Mouse (Mus musculus): ENCODE results near the gene Sytl1. TPM values are rescaled to one million over a fixed set of nuclear protein-coding genes. Genes with fewer than 3 reads are reported as not detected.

Sytl1 gene
- polyA plus RNA-seq, 1 experiment from 2014 or later = 0.66 TPM

DNA sequence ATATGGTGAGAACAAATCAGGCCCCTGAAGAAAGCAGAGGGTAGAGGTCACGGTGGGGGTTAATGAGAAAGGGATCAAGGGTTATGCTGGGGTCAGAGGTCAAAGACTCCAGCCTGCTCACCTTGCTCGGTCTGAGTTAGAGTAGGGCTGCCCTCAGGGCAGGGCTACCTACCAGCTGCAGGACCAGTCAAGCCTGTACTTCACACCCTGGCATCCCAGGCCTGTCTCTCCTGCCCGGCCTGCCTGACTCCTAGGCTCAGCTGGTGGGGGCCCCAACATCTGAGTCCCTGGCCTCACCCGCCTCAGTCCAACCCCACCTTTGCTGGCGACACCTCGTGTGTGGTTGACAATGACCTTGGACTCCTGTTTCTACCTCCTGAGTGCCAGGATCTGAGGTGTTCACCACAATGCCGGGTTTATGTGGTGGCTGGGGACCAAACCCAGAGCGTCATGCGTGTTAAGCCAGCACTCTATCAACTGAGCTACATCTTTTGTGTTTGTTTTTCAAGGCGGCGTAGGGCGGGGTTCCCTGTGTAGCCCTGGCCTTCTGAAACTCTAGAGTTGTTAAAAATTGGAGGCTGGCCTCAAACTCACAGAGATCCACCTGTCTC is 5.0 kb downstream of the Sytl1 start:
- WGBS = 85% methylated on average over 12 of the region's 12 CpGs
- ATAC-seq = no peak
- Histone ChIP-seq H3K27me3 (peaks cover 43% of the 10 kb centered on the region), H3K36me3 (peaks cover under 1% of the 10 kb centered on the region; the same call in 1 of the 2 replicates), H3K27ac (no peak overlapping the region), H3K9ac (replicated peaks) (no peak overlapping the region), H3K4me2 (replicated peaks) (no peak overlapping the region), H3K4me1 (replicated peaks) (no peaks in the 10 kb centered on the region), H3K9me3 (no peaks in the 10 kb centered on the region), H3K4me3 (replicated peaks) (no peak overlapping the region)

DNA sequence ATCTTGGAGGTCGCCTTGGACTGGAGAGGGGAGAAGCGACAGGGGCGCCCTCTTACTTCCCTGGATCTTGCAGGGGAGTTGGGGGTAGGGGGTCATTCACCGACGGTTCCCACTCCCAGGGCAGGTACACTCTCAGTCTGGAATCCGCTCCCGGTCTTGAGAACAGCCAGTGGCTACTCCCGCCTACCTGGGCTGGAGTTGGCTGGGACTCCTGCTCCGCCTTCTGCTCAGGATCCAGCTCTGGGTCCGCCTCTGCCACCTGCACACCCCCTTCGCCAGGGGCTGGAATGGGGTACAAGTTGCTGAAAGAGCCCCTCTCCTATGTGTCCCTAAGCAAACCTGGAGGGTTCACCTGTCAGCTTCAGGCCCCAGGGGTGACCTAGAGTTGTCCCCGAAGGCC is 5.7 kb downstream of the Sytl1 start:
- no peaks in the 10 kb centered on the region for H3K9me3 ChIP-seq
- H3K36me3 ChIP-seq = no peaks in the 10 kb centered on the region
- H3K4me2 ChIP-seq (replicated peaks) = no peak overlapping the region
- 35% methylated on average over 12 of the region's 12 CpGs for WGBS
- peaks cover 50% of the 10 kb centered on the region for H3K27me3 ChIP-seq
- no peak overlapping the region for H3K27ac ChIP-seq
- H3K9ac ChIP-seq (replicated peaks) = no peak overlapping the region
- H3K4me3 ChIP-seq (replicated peaks) = no peak overlapping the region
- no peak for ATAC-seq
- H3K4me1 ChIP-seq (replicated peaks) = no peaks in the 10 kb centered on the region

DNA sequence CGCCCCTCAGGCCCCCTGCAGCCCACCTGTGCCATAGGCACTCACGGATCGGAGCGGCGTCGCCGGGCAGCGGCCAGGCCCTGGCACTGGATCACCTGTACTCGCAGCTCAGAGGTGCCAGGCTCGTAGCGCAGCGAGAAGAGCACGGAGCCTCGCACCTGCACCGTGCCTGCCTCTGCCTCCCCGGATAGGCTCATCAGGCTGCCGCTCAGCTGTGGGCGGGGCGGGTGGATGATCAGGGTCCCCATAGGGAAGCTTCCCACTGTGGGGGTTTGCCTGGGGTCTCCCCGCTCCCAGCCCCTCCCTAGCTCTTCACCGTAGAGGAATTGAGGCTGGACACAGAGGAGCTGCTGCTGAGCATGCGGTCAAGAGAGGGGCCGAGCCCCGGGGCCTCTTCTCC is 6.1 kb downstream of the Sytl1 start:
- no peaks in the 10 kb centered on the region for H3K9me3 ChIP-seq
- ATAC-seq = no peak
- H3K9ac ChIP-seq (replicated peaks) = no peak overlapping the region
- H3K4me1 ChIP-seq (replicated peaks) = 0 out of 2 replicates have a peak, but pooled peaks cover under 1% of the 10 kb centered on the region
- H3K36me3 ChIP-seq = no peaks in the 10 kb centered on the region
- H3K27me3 ChIP-seq = peaks cover 54% of the 10 kb centered on the region
- H3K27ac ChIP-seq = no peak overlapping the region
- H3K4me2 ChIP-seq (replicated peaks) = no peak overlapping the region
- 19% methylated on average over 24 of the region's 24 CpGs for WGBS
- no peak overlapping the region for H3K4me3 ChIP-seq (replicated peaks)

DNA sequence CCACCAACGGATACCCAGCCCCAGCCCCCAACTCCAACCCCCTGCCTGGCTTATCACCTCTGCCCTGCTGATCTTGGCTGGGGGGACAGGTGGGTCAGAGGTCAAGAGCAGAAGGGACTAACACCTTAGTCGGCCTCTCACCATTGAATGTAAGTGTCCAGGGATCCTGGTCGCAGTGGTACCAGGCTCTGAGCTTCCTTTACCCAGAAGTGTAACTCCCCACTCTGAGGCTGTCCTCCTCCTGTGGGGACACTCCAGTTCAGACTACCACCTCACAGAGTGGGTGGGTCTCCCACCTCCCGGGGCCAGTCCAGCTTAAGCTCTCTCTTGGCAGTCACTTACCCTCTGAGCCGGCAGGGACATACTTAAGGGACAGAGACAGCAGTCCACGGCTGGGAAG is 7.5 kb downstream of the Sytl1 start:
- no peak for ATAC-seq

DNA sequence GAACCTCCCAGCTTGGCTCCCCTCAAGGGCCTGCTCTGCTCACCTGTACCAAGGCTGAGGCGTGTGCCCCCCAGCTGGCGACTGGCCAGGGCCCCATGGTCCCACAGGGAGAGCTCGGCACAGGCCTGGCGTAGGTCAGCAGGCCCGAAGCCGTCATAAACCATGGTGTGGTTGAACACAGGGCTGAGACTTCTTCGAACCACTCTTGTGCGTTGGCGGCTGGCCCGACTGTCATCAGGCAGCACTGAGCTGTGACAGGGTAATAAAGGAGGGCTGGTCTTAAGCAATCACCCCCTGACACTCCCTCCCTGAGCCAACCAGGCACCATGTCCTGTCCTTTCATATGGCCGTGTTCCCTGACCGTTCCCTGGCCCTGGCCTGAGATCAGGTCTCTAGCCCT is 9.5 kb downstream of the Sytl1 start:
- H3K9me3 ChIP-seq = no peaks in the 10 kb centered on the region
- WGBS = 80% methylated on average over 12 of the region's 12 CpGs
- peaks cover 86% of the 10 kb centered on the region for H3K27me3 ChIP-seq
- no peak overlapping the region for H3K4me3 ChIP-seq (replicated peaks)
- H3K27ac ChIP-seq = no peak overlapping the region
- ATAC-seq = no peak
- H3K36me3 ChIP-seq = no peaks in the 10 kb centered on the region
- no peak overlapping the region for H3K4me2 ChIP-seq (replicated peaks)
- peaks cover 15% of the 10 kb centered on the region for H3K4me1 ChIP-seq (replicated peaks)
- no peak overlapping the region for H3K9ac ChIP-seq (replicated peaks)

More for the DNA sequence above, 7.5 kb downstream of the Sytl1 start:
- Histone ChIP-seq H3K9ac (replicated peaks) (no peak overlapping the region), H3K36me3 (no peaks in the 10 kb centered on the region), H3K27ac (no peak overlapping the region), H3K4me2 (replicated peaks) (no peak overlapping the region), H3K27me3 (peaks cover 68% of the 10 kb centered on the region), H3K9me3 (no peaks in the 10 kb centered on the region), H3K4me3 (replicated peaks) (no peak overlapping the region), H3K4me1 (replicated peaks) (peaks cover 15% of the 10 kb centered on the region)
- 62% methylated on average over 6 of the region's 6 CpGs for WGBS

DNA sequence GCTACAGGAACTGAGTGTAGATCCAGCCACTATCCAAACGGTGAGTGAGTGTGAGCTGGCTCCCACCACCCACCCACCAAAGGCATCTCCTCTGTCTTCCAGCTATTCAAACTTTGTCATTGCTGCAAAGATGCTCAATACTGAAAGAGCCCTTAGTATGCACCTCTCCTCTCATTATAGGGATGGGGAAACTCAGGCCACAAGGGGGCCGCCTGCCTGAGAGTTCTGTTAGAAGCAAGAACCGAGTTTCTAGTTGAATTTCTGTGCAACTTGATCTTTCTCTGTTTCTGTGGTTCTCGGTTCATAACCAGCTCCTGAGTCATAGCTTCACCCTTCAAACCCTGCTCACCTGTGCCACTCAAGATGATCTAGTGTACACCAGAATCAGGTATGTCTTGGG is 10.8 kb downstream of the Sytl1 start:
- H3K9ac ChIP-seq (replicated peaks) = no peak overlapping the region
- no peak overlapping the region for H3K4me2 ChIP-seq (replicated peaks)
- no peak overlapping the region for H3K27ac ChIP-seq
- H3K27me3 ChIP-seq = peaks cover 89% of the 10 kb centered on the region
- H3K4me1 ChIP-seq (replicated peaks) = peaks cover 15% of the 10 kb centered on the region
- no peaks in the 10 kb centered on the region for H3K9me3 ChIP-seq
- no peak overlapping the region for H3K4me3 ChIP-seq (replicated peaks)
- WGBS = 39% methylated on average over 4 of the region's 4 CpGs
- ATAC-seq = no peak
- no peaks in the 10 kb centered on the region for H3K36me3 ChIP-seq

DNA sequence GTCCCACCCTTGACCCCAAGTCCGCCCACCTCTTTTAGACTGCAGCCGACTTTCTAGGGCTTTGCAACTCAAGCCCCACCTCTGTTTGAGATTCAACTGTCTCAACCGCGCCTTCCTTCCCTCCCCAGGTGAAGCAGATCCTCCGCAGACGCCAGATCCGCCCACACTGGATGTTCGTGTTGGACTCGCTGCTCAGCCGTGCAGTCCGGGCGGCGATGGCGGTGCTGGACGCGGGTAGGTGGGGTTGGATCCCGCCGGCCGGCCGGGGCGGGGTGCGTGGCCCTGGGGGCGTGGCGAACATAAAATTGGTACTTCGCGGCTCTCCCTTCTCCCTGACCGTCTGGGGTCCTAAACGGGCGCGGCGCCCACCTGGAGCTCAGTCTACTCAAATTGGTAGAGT is 11.7 kb downstream of the Sytl1 start:
- Histone ChIP-seq H3K4me1 (replicated peaks) (peaks cover 15% of the 10 kb centered on the region), H3K27ac (no peak overlapping the region), H3K36me3 (no peaks in the 10 kb centered on the region), H3K9me3 (no peaks in the 10 kb centered on the region), H3K4me2 (replicated peaks) (peak overlapping the region; percentile 52), H3K4me3 (replicated peaks) (peak overlapping the region; percentile 31), H3K27me3 (peaks cover 89% of the 10 kb centered on the region), H3K9ac (replicated peaks) (peak overlapping the region; percentile 46; the same call in 1 of the 2 replicates)
- ATAC-seq = no peak
- WGBS = 1% methylated on average over 31 of the region's 31 CpGs

DNA sequence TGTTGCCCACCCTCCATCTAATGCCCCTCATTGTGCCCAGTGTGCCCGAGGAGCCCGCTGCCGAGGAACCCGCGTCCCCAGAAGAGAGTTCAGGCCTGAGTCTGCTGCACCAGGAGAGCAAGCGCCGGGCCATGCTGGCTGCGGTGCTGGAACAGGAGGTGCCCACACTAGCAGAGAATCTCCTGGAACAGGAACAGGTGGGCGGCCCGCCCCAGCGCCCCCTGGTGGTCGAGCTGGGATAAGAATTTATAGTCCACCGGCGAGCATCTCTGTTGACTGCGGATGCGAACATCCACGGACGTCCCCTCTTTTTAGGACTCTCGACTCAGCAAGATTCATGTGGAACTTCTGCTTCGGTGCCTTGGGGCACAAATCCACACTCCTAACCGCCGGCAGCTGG is 12.3 kb downstream of the Sytl1 start:
- no peaks in the 10 kb centered on the region for H3K36me3 ChIP-seq
- H3K9ac ChIP-seq (replicated peaks) = peak overlapping the region; percentile 46; the same call in 1 of the 2 replicates
- WGBS = 3% methylated on average over 22 of the region's 22 CpGs
- peaks cover 89% of the 10 kb centered on the region for H3K27me3 ChIP-seq
- ATAC-seq = 0 out of 2 replicates have a peak, but pooled peaks have one; percentile 20
- H3K4me1 ChIP-seq (replicated peaks) = peaks cover 15% of the 10 kb centered on the region
- peak overlapping the region; percentile 52 for H3K4me2 ChIP-seq (replicated peaks)
- H3K27ac ChIP-seq = no peak overlapping the region
- H3K4me3 ChIP-seq (replicated peaks) = peak overlapping the region; percentile 31
- no peaks in the 10 kb centered on the region for H3K9me3 ChIP-seq

DNA sequence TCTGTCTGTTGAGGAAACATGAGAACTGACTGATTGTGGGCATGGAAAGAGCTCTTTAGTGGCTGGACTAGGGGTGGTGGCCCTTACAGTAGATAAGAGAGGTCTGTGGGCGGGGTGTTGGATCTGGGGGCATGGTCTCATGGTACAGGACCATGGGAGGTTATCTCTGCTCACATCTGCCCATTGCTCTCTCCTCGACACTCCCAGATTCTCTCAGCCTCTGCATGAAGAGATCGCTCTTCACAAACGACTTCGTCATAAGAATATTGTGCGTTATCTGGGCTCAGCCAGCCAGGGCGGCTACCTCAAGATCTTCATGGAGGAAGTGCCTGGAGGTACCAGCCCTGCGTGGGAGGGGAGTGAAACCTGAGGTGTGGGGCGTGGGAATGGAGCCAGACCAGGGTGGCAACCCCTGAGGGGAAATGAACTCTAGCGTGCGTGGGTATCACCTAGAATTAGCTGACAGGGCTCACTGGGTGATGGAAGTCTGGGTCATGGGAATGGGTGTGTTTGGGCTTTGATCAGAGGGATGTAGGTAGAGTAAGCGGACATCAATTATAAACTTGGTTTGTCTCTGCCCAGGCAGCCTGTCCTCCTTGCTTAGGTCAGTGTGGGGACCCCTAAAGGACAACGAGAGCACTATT is 15.0 kb downstream of the Sytl1 start:
- Histone ChIP-seq H3K36me3 (no peaks in the 10 kb centered on the region), H3K9ac (replicated peaks) (no peak overlapping the region), H3K4me3 (replicated peaks) (no peak overlapping the region), H3K27ac (no peak overlapping the region), H3K4me2 (replicated peaks) (no peak overlapping the region), H3K9me3 (no peaks in the 10 kb centered on the region), H3K27me3 (peaks cover 97% of the 10 kb centered on the region), H3K4me1 (replicated peaks) (peaks cover 15% of the 10 kb centered on the region)
- WGBS = 79% methylated on average over 13 of the region's 13 CpGs
- ATAC-seq = no peak

DNA sequence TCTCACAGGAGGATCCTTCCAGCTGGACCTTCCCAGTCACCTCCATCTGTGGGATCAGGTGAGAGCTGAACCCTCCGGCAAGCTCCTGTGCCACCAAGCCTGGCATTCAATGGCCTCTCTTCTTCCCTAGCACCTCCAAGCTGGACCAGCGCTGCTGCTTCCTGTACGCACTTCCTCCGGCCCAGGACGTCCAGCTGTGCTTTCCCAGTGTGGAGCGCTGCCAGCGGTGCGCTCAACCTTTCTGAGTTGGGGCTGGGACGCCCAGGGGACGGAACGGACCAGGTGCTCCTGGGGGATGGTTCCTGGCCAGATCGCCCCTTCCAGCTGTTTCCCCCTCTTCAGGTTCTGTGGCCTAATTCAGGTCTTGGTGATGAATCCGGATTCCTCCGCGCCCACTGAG is 15.8 kb downstream of the Sytl1 start:
- Histone ChIP-seq H3K4me2 (replicated peaks) (no peak overlapping the region), H3K4me1 (replicated peaks) (peaks cover 15% of the 10 kb centered on the region), H3K27me3 (peaks cover 97% of the 10 kb centered on the region), H3K4me3 (replicated peaks) (no peak overlapping the region), H3K27ac (no peak overlapping the region), H3K9me3 (no peaks in the 10 kb centered on the region), H3K9ac (replicated peaks) (no peak overlapping the region), H3K36me3 (no peaks in the 10 kb centered on the region)
- 22% methylated on average over 15 of the region's 15 CpGs for WGBS
- ATAC-seq = no peak

DNA sequence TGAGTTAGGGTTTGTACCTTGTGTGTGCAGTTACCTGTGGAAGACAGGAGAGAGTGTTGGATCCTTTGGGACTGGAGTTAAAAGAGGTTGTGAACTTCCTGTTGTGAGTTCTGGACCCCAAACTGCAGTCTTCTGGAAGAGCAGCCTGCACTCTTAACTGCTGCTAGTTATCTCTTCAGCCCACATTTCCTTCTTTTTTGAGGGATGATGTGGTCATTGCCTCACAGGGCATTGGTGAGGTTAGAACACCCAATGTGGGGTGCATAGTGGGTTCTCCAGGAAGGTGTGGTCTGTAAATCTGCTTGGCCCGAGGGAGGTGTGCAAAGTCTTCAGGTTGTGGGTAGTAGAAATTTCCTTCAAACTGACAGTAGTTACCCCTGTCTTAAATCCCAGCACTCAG is 18.6 kb downstream of the Sytl1 start:
- peaks cover 15% of the 10 kb centered on the region for H3K4me1 ChIP-seq (replicated peaks)
- H3K9ac ChIP-seq (replicated peaks) = no peak overlapping the region
- 94% methylated on average over 1 of the region's 1 CpGs for WGBS
- no peak overlapping the region for H3K27ac ChIP-seq
- no peak overlapping the region for H3K4me2 ChIP-seq (replicated peaks)
- H3K9me3 ChIP-seq = no peaks in the 10 kb centered on the region
- ATAC-seq = no peak
- H3K36me3 ChIP-seq = no peaks in the 10 kb centered on the region
- H3K4me3 ChIP-seq (replicated peaks) = no peak overlapping the region
- peaks cover 96% of the 10 kb centered on the region for H3K27me3 ChIP-seq

DNA sequence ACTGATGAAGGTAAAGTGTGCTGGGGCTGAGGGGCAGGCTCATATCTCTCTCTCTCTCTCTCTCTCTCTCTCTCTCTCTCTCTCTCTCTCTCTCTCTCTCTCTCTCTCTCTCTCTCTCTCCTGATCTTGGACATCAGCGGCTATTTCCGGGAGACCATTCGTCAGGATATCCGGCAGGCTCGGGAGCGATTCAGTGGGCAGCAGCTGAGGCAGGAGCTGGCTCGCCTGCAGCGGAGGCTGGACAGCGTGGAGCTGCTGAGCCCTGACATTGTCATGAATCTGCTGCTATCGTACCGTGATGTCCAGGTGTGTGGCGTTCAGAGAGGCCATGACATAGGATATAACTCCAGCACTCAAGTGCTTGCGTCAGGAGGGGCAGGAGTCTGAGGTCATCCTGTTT is 19.4 kb downstream of the Sytl1 start:
- WGBS = 66% methylated on average over 12 of the region's 13 CpGs
- H3K36me3 ChIP-seq = no peaks in the 10 kb centered on the region
- H3K27me3 ChIP-seq = peaks cover 97% of the 10 kb centered on the region
- H3K9ac ChIP-seq (replicated peaks) = no peak overlapping the region
- H3K27ac ChIP-seq = no peak overlapping the region
- H3K4me2 ChIP-seq (replicated peaks) = no peak overlapping the region
- H3K4me3 ChIP-seq (replicated peaks) = no peak overlapping the region
- H3K9me3 ChIP-seq = no peaks in the 10 kb centered on the region
- H3K4me1 ChIP-seq (replicated peaks) = peaks cover 15% of the 10 kb centered on the region
- no peak for ATAC-seq

Measured in midbrain, embryonic 13.5 days (tissue).